Mouse (Mus musculus): ENCODE data around the gene Dnah7a. TPM values are rescaled to one million over a fixed set of nuclear protein-coding genes. Genes with fewer than 3 reads are reported as not detected.
A peak's percentile ranks its signal among the peaks of the same experiment; 100 is the strongest.
"Not testable (repeated sequence)": the region's sequence is repeated elsewhere in the genome, so short reads cannot be mapped to it uniquely, and the experiment has no call there.

The Dnah7a gene
- polyA plus RNA-seq, 2 experiments from 2014 or later, result 1.9 to 2.1 TPM

DNA sequence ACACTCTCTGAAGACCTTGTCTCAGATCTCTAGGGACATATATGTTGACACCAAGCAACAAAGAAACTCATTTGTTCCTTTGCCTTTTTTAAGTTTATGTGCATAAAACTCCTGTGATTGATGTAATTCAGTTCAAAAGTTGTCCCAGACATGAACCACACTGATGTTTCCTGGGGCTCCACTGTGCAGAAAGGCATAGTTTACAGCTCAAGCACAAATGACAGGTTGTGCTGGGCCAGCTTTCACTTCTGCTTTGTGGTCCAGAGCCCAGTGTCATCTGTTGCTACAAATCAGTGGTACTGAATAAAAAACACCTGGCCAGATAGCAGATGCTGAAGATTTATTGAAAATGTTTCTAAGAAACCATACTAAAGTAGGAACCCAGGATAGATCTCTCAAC lies 42.3 kb downstream of the Dnah7a start:
- not testable (repeated sequence) for ATAC-seq

DNA sequence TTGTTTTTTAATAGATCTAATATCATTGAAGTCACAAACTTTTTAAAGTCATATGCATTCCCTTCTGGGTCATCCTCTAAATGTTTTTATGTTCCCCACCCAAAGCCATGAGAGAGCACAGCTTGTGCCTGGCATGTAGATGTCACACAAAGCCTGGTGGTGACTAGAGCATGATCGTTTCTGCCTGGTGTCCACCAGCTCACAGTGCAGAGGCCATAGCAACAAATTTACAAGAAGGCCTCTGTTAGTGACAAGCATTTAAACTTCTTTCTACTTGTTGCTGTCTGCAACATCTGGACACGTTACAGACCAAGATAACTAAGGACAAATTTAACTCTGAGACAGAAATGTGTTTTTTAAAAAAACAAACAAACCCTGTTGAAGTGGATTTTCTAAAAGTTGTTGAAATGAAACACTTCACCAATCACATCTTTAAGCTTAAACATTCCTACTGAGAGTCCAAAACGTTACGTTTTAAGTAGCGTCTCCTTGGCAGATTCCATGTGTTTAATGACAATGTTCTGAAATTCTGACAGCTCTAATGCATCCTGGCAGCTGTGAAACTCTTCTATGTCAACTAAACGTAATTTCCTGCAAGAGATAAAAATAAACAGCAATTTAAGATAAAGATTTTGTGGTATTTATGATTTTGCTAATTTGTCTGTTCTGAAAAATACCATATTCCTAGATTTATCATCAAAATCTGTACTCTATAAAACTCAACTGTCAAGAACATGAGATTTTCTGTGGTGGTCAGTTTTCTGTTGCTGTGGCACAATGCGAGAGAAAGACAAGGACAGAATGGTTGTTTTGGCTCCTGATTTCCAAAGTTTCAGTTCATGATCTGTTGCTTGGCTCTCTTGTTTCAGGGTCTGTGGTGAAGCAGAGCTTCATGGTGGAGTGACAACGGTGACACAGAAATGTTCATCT lies 66.5 kb downstream of the Dnah7a start:
- ATAC-seq, result no peak

DNA sequence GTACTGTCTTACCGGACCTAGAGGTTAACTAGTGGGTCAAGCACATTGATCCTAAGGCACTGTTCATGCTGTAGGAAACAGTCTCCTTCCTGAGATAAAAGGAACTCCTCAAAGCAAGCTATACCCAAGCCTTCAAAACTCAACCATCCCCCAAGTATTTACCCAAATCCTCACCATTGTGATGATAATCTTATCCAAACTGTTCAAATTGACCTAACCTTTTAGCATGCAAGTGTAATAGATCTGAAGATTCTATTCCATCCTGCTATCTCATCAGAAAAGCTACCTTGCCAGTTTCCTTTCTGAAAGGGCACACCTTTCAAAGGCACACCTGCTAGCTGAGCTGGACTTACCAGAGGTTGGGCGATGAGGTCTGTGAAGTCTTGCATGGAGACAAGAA lies 70.9 kb downstream of the Dnah7a start:
- not testable (repeated sequence) for ATAC-seq

DNA sequence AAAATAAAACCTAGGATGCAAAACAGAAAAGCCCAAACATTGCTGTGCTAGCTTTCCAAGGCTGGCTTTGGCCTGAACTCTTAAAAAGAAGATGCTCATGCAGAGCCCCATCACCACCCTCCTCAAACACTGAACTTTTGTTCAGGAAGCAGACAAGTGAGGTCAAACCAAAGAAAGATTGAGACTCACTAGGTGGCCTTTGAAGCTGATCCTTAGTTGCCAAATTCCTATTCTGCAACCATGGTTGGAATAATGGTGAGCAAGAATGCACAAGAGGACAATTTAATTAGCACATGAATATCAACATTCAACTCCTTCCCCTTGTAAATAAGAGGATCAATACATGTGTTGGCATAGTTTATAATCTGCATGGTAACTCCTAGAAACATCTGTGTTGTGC lies 74.5 kb downstream of the Dnah7a start:
- not testable (repeated sequence) for ATAC-seq

DNA sequence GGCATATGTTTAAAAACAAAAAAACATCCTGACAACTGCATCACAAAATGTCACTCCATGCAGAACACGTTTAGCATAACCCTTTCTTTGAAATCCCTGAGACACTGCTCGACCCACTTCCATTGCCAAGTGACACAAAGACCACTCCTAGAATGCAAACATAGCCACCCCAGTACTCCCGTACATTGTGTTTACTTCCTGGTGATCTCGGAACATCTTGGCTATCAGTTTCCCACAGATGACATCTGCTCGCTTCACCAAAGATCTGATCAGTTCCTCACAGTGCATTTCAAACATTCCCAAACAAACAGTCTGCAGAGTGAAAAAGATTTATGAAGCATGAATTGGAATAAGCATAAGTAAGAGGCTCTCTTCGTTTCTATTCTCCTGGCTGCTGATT lies 76.6 kb downstream of the Dnah7a start:
- ATAC-seq, result no peak

DNA sequence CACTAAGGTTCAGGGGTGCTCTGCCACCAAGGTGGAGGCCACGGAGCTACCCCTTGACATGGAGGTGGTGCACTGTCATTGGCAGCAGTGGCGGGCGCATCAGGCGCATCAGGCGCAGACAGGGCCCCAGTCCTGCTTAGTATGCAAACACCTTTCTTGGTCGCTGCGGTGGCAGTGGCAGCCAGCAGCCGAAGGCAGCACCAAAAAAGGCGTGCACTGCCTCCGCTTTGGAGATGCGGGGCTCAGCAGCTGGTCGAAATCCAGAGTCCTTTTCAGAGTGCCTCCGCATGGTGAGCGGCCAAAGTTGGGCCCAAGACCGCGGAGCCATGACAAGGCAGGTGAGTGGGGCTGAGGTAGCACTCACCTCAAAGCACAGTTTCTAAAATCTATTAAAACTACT lies 93.1 kb downstream of the Dnah7a start:
- ATAC-seq, result no peak

DNA sequence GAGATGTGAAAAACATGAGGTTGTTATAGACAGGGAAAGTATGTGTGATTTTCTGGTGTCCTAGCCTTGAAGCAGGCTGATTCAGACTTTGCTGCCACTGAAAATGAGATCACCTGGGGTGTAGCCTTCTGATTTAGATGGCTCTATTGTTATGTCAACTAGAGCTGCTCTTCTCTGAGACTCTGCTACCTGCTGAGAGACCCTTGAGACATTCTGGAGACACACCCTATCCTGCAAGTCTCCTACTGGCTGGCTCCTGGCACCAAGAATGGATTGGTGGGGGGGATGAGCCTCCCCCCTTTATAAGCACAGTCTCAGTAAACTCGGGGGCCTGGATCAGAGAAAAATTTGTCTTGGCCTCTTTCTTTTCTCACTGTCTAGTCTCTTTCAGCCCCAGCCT lies 125.3 kb downstream of the Dnah7a start:
- not testable (repeated sequence) for ATAC-seq

DNA sequence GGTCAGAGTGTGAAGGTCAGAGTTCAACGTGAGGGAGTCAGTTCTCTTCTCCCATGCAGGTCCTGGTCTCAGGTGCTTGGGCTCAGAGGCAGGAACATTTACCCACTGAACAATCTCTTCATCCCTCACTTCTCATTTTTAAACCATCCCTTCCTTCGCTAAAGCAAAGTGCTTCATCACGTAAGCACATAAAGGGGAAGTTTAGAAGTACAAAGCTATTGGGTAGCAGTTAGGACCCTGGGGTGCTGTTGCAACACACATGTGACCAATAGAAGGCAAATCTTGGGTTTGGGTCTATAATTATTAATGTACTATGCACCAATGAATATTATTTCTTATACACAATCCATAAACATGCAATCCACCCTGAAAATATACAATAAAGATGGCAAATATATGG lies 148.7 kb downstream of the Dnah7a start:
- not testable (repeated sequence) for ATAC-seq

DNA sequence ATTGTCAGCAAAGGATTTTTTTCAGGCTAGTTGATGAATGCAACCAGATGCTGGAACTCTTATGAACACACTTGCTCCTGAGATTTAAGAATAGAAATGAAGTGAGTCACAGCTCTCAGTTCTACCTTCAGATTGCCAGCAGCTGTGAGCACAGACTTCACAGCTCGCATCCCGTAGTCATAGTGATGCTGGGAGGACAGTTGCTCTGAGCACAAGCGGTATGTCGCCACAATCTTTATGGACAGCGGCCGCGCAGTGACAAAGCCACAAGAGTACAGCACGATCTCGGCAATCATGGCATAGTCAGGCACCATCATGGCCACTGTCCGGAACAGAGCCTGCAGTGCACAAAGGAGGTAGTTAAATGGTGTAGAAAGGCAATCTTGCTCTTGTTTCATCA lies 159.6 kb downstream of the Dnah7a start:
- not testable (repeated sequence) for ATAC-seq

DNA sequence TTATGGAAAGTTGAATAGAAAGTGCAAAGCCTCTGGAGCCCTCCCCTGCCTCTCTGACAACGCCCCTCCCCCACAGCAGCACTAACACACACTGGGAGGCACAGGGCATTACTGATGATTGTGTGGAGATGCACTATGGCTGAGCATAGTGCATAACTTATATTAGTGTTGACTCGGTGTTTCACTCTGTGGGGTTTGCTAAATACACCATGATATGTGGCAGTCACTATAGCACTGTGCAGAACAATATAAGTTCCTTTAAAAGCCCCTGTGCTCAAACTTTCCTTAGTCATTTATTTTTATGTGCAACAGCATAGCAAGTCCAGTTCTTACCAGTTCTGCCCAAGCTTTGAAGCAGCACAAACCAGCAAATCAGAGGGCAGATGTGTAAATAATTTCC lies 168.2 kb downstream of the Dnah7a start:
- not testable (repeated sequence) for ATAC-seq

DNA sequence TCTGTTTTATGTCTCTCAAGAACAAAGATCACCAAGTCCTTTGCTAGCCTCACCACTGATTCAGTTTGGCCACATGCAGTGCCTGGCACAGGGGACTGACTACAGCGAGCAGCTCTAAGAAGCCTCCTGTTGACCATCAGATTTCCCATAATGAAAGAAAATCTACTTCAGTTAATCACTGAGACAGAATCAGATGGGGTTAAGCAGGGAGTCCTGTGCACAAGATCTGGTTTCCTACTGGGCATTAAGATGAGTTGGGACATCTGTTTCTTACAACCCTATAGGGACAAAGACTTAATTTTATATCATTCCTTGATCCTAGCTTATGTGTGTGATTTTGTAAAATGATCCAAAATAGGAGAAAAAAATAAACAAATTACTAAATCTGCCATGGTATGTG lies 171.8 kb downstream of the Dnah7a start:
- ATAC-seq, result not testable (repeated sequence)

DNA sequence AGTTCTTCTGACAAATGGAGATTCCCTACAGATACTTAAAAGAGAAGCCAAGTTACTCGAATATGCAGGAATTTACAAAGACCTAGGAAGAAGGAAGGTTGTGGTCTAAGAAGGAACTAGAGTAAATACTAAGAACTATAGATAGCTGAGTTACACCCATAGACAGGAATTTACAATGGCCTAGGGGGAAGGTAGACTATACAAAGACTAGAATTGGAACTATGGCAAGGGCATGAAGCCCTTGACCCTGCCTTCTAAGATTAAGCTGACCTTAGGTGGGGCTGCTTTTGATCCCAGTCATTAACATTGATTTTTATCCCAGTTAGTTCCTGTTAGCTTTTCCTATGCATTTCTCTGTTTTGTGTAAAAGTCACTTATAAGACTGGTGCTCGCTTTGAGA lies 180.6 kb downstream of the Dnah7a start:
- ATAC-seq, result not testable (repeated sequence)

DNA sequence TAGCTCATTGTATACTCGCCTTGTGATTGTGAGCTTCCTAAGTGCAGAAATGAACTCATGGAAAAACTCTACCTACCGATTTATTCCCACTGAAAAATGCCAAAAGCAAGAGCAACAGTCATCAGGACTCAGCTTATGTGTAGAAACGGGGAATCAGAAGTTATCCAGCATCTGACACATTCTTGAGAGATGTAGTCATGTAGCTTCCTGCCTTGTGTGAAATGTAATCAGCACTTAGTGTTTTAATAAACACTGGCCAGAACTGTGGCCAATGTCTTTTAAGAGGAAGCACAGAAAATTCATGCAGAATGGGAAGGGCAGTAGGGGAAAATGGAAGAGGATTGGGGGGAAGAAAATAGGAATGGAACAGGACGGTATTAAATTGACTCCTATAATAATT lies 232.9 kb downstream of the Dnah7a start:
- no peak for ATAC-seq

DNA sequence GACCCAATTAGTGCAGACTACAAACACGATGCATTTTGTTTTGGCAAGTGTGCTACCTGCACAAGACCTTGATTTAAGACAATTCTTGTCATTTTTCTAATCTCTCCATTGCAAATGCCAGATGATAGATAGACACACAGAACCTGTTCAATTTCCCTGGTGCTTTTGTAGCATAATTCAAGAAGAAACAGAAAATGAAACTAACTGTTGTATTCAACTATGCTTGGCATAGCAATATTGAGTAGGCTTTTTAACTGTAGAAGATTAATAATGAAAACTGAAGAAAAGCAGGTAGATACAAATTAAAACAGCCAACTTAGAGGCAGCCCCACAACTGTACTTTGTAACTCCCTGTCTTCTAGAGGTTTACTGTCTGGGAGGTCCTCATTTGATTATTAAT lies 234.5 kb downstream of the Dnah7a start:
- ATAC-seq, result peak; percentile 63

DNA sequence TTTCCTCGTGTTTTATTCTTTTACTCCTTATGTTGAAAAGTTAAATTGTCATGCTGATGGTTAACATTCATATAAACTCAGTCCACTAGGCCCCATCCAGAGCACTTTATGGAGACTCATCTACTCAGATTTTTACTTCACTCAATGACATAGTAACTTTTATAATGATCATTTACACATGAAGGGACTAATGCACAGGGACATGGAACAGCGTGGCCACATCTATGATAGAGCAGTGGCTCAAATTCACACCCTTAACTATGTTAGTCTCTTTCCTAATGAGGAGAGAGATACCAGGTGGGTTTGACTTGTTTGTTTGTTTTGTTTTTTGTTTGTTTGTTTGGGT lies 239.3 kb downstream of the Dnah7a start:
- ATAC-seq, result no peak

DNA sequence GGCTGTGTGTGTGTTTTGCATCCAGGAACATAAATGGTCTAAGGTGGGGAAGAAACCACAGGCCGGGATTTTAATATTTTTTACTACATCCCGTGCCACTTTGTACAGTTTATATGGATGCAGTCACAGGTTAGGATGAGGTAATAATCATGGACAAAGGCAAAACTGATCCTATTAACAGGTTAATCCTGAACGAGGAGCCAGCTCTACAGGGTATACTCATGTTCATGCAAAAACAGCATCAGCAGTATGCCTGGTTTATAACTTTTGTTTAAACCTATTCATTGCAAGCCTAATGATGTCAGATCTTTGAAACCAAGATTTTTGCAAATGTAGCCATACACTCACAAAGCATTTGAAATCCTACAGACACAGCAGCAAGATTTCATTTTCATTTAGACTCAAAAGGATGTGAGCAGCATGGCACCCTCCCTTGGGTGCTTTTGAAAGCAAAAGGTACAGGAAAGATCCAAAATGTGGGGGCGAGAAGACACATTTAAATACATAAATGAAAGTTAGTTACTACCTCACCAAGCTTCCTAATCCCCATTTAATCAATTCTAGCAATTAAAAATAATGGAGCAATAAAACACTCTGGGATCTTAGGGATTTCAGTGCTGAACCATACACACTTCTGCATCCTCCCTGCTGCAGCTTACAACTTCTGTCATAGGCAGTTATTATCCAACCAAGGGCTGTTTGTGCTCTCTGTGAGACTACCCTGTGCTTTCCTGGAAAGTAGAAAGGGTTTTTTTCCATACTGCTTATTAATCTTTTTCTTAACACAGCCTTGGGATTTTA lies 239.9 kb downstream of the Dnah7a start:
- ATAC-seq, result not testable (repeated sequence)

DNA sequence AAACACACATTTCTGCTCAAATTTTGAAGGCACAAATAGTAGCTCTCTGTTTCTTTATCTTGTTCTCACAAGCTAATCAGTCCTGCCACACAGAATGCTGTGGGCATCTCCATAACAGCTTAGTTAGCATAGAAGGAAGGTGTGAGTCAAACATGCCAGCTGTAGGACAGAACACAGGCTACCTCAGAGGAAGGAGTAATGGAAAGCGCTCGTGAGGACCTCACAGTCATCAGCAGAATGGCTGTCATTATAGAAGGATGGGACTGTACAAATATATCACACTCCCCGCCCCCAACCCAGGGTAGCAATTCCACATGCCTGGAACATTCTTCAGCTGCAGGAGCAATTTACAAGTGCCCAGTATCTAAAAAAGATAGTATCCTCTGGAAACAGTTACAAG lies 267.4 kb downstream of the Dnah7a start:
- not testable (repeated sequence) for ATAC-seq

DNA sequence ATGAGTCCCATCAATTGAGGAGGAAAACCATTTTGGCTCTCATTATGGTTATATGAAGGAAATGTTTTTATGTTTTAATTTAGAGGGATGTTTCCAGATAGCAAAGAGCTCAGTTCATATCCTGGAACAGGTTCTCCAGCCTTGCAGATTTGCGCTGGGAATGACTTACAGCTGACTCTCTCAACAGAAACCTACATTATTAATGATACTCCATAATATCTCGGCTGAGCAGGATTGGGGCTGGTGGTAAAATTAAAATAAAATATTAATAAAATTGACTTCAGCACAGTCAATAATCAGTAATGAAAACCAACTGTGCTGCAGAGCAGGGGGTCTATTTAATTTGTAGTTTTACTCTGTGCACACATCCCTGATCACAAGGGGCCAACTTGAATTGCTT lies 274.2 kb downstream of the Dnah7a start:
- ATAC-seq, result not testable (repeated sequence)

DNA sequence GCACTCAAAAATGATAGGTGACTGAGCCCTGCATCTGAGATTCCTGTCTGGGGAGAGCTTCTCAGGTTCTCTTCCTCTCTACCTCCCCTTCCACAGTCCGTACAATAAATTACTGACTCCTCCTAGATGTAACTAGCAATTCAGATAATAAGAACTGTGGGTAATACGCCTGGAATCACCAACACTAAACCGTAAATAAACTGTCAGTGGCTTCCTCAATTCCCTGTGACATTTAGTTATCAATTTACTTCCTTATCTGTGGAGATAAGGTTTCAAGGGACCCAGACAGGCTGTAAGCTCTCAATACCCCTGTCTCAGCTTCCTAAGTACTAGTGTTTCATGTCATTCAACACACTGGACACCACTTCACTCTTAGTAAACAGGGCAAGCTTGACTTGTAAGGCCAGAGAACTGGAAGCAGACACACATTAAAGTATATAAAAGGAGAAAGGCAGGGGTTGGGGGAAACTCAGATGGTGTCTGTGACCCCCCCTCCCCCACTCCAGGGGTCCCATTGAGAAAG lies 300.7 kb downstream of the Dnah7a start:
- ATAC-seq, result no peak

DNA sequence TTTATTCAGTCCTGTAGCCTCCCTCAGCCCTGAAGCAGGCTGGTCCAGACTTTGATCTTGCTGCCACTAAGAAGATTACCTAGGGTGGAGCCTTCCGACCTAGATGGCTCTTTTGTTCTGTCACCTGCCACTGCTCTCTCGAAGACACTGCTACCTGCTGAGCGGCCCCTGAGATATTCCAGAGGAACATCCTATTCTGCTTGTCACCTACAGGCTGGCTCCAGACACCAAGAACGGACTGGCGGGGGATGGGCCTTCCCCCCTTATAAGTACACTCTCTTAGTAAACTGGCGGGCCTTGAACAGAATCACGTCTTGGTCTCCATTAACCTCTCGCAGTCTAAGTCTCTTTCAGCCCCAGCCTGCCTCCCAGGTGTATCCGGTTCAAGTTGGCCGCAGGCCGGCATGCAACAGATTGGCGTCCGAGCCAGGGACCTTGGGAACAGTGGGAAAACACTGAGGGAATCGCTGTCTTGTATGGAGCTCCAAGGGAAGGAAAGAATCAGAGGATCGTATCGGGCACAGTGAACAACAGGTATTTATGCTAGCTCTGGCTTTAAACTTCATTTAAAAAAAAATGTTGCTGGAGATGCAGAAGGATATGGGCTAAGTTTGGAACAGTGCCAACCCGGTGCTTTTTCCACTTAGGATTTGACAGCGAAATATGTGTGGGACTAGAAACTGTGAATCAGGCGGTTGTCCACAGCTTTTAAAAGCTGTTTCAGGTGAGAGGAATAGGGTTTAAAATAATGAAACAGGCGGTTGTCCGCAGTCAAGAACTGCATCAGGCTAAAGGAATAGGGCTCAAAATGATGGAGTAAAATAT lies 312.4 kb downstream of the Dnah7a start:
- ATAC-seq, result not testable (repeated sequence)

DNA sequence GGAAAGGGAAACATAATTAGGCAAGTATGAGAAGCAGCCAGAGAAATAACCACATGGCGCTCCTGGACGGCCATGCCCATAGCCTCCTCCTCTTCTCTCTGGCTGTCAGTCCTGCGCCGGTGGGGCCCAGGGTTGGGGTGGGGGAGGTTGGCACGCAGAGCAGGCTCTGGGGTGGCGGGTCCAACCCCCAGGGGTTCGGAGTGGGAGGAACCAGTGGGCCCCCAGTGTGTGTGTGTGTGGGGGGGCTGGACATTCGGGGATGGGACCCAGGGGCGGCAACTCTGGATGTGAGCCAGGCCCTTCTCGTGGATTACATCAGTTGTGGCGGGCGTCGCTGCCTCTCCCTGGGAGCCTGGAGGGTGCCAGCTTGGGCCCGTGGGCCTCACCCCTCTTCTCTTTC lies 317.8 kb downstream of the Dnah7a start:
- no peak for ATAC-seq

DNA sequence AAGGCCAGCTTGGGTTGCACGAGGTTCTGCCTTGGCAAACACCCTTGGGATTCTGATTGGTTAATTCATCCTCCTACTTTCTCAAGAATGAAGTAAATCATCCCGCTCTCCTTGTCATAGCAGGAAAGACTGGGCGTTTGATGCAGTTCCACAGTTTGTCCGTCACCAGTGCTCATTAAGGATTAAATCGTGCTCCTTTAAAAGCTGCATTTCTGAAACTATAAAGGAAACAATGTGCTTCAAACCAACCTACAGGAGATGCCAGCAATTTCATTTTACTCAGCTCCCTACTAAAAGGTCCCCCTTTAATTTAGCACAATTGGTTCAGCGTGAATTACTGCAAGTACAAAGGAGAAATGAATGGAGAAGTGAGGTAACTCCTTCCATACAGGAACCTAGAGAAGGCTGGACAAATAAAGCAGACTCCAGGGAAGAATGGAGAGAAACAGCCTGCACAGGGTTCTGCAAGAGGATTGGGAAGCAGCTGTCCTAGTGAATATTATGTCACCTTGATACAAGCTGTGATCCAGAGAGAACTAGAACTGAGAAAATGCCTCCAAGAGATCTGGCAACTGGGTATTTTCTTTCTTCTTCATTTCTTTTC lies 322.4 kb downstream of the Dnah7a start:
- no peak for ATAC-seq
